Mouse (Mus musculus): ENCODE results near the gene Epha1.

GRCm38 (mm10) chr6:42350968-42351775 lies 21.9 kb downstream of the Epha1 start:
- TF ChIP-seq CTCF (IDR thresholded peaks at IDR 0.05; ENCODE audit: low read depth, low read length) (no peak), POLR2A (IDR thresholded peaks at IDR 0.05; ENCODE audit: borderline replicate concordance, low read depth, low read length) (no peak)
